Mouse (Mus musculus) stomach, postnatal 0 days (tissue): Measurements from ENCODE around the gene Tspo. TPM values are rescaled to one million over a fixed set of nuclear protein-coding genes. Genes with fewer than 3 reads are reported as not detected.

ENCODE experiments used
- ATAC-seq: fragments of 200-750 bp; cut with Nextera tagmentation; 2 replicates; pipeline ENCODE4 v1.8.0; 2017; ENCODE audit not compliant: low FRiP score, low TSS enrichment
- DNase-seq: peaks from one replicate; pipeline ENCODE4 v3.0.0-alpha.2; 2016; ENCODE audit warnings: low spot score
- H3K27ac ChIP-seq: fragments of 300-500 bp; sonication (generic); replicated peaks from 2 replicates; pipeline ENCODE4 v1.5.1; 2014; ENCODE audit warnings: mild to moderate bottlenecking, control low read depth
- H3K27me3 ChIP-seq: fragments of 300-500 bp; sonication (generic); 2 replicates; pipeline ENCODE4 v1.6.1; 2014; ENCODE audit warnings: low read length; ENCODE audit not compliant: control insufficient read depth, insufficient read depth
- H3K36me3 ChIP-seq: fragments of 300-500 bp; sonication (generic); 2 replicates; pipeline ENCODE4 v1.6.1; 2014; ENCODE audit warnings: low read length, mixed read lengths; ENCODE audit not compliant: control insufficient read depth, insufficient read depth
- H3K4me1 ChIP-seq: fragments of 300-500 bp; sonication (generic); replicated peaks from 2 replicates; pipeline ENCODE4 v1.6.1; 2014; ENCODE audit warnings: antibody characterized with exemption; ENCODE audit not compliant: control insufficient read depth, insufficient read depth
- H3K4me2 ChIP-seq: fragments of 300-500 bp; sonication (generic); replicated peaks from 2 replicates; pipeline ENCODE4 v1.6.1; 2014; ENCODE audit warnings: low read depth, mild to moderate bottlenecking, control low read depth, moderate library complexity
- H3K4me3 ChIP-seq: fragments of 300-500 bp; sonication (generic); 2 replicates; pipeline ENCODE4 v1.5.1; 2014; ENCODE audit warnings: low read depth, low read length, control low read depth
- H3K9ac ChIP-seq: fragments of 300-500 bp; sonication (generic); 2 replicates; pipeline ENCODE4 v1.6.1; 2014; ENCODE audit warnings: mild to moderate bottlenecking, low read length, control low read depth, mixed read lengths
- H3K9me3 ChIP-seq: fragments of 300-500 bp; sonication (generic); 2 replicates; pipeline ENCODE4 v1.6.1; 2016; ENCODE audit warnings: low read length; ENCODE audit not compliant: control insufficient read depth
- CTCF ChIP-seq: IDR thresholded peaks from 2 replicates; pipeline ENCODE4 v1.5.1; 2016; ENCODE audit warnings: antibody characterized with exemption, low read depth, mild to moderate bottlenecking, moderate library complexity
- EP300 ChIP-seq: optimal IDR thresholded peaks from 2 replicates; pipeline ENCODE3; 2016; ENCODE audit warnings: antibody characterized with exemption
- WGBS: fragments of 180-500 bp; shearing (Covaris S2); extraction: QIAGEN DNeasy Blood & Tissue Kit; methylation state at CpG from one replicate; pipeline ENCODE4 v1.1.7; 2014; 5-methylcytosine and 5-hydroxymethylcytosine counted together
- polyA plus RNA-seq: library from polyadenylated mRNA; unstranded; fragments of >200 nt; fragmentation: Nextera tagmentation; extraction: Ambion mirVana; gene quantifications from 2 replicates; pipeline ENCODE4 v1.2.1, GENCODE M21; 2015

Tspo gene
- polyA plus RNA-seq, 1 experiment from 2014 or later: 284 TPM

DNA sequence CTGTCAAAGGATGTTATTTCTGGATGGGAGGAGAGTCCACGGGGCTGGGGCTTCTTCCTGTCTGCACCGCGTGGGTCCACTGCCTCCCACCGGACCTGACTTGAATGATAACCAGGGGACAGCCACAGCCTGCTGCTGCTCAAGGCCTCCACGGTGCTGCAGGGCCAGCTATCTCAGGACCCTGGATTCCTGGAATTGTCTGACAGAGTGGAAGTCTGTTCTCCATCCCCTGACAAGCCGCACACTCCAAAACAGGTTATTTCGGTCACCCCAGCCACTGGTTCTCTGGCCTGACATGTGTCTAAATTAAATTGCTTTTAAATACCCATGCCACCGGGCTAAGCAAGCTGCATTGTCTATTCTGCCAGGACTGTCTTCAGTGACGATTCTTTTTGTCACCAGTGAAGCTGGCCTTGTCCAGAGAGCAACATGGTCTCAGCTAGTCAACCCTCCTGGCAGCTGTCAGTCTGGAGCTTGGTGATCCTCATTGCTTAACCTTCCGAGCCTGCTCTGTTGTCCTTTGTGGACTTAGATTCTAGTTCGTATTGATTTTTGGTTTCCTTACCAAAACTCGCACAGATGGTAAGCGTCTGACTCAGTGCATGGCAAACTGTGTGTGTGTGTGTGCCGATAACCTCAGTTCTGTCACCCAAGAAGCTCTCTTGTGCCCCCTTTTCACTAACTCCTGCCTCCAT, 39.6 kb upstream of the Tspo start:
- Histone ChIP-seq H3K4me1 (no peaks in the 10 kb centered on the region), H3K9ac (no peak overlapping the region), H3K36me3 (no peaks in the 10 kb centered on the region), H3K9me3 (no peaks in the 10 kb centered on the region), H3K27me3 (no peaks in the 10 kb centered on the region), H3K4me3 (no peak overlapping the region), H3K4me2 (no peak overlapping the region), H3K27ac (no peak overlapping the region)
- DNase-seq: no peak
- 59% methylated on average over 14 of the region's 14 CpGs for WGBS
- TF ChIP-seq CTCF (no peak), EP300 (no peak)
- no peak for ATAC-seq

- Histone ChIP-seq H3K27ac (no peak overlapping the region), H3K4me1 (no peaks in the 10 kb centered on the region), H3K9ac (no peak overlapping the region), H3K4me2 (no peak overlapping the region), H3K9me3 (no peaks in the 10 kb centered on the region), H3K4me3 (no peak overlapping the region), H3K36me3 (no peaks in the 10 kb centered on the region), H3K27me3 (no peaks in the 10 kb centered on the region)
- DNase-seq (no peak), ATAC-seq (no peak)
- WGBS: 81% methylated on average over 3 of the region's 3 CpGs
- TF ChIP-seq CTCF: no peak
These were observed 39.1 kb upstream of the Tspo start for GRCm38 (mm10) chr15:83524333-83524729.

DNA sequence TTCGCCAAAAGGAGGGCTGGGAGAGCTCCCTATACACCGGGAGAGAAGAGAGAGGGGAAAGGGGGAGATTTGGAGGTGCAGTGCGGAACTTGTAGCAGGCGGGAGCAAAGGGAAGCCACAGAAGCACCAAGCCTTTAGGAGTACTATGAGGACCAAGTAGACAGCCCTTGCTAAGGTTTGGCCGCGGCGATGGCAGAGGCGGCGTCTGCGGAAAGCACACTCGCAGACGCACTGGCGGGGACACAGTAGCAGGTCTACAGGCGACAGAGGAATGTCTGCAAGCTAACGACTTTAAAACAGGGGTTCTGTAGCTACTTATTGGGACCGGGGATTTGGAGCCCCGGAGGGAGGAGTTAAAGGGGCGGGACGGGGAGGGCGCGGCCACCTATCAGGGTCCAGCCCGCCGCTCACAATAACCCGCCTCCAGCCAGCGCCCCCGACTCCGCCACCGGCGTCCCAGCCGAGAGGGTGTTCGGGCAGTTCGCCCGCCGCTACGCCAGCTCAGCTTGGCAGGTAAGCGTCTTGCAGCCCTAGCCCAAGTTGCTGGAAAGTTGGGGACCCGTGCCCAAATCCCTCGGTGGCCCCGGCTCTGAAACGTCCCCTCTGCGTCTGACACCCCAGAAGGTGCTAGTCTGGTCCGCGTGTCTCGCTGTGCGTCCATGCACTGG, 36.8 kb upstream of the Tspo start, which contains the start of gene Bik:
Bik (plus strand) TSS at position 439 of the 668 bp plus-strand sequence.
- Histone ChIP-seq H3K4me2 (peak within 1 kb of the TSS; percentile 90), H3K9me3 (no peaks in the 10 kb centered on the region), H3K9ac (peak within 1 kb of the TSS; percentile 63), H3K4me3 (peak within 1 kb of the TSS; percentile 49), H3K4me1 (no peaks in the 10 kb centered on the region; the same call in 1 of the 2 replicates), H3K27me3 (no peaks in the 10 kb centered on the region), H3K27ac (no peak within 1 kb of the TSS), H3K36me3 (no peaks in the 10 kb centered on the region)
- no peak for TF ChIP-seq EP300
- no peak for TF ChIP-seq CTCF
- DNase-seq: peak; percentile 68
- WGBS: under 1% methylated on average over 45 of the region's 45 CpGs
- ATAC-seq: peak; percentile 20

DNA sequence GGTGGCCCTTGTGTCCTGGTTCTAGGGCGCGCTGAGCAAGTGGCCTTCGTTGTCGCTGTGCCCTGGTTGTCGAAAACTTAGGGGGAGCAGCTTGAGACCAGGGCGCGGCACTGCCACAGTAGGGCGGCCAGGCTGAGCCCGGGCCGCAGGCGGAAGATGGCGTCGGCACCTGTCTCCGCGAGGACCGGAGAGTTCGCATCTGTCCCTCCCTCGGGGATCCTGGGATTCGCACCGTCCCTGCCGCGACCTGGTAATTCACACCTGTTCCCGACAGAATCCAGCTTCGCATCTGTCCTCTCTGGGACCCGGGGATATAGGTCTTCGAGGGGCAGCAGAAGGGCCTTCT, 36.3 kb upstream of the Tspo start:
- peak overlapping the region; percentile 49 for H3K4me3 ChIP-seq
- peak; percentile 19; the same call in 1 of the 2 replicates for ATAC-seq
- 3% methylated on average over 26 of the region's 26 CpGs for WGBS
- DNase-seq: peak; percentile 41
- H3K4me1 ChIP-seq: no peaks in the 10 kb centered on the region; the same call in 1 of the 2 replicates
- H3K4me2 ChIP-seq: peak overlapping the region; percentile 90
- H3K9ac ChIP-seq: peak overlapping the region; percentile 63
- no peaks in the 10 kb centered on the region for H3K9me3 ChIP-seq
- H3K36me3 ChIP-seq: no peaks in the 10 kb centered on the region
- H3K27ac ChIP-seq: no peak overlapping the region
- no peaks in the 10 kb centered on the region for H3K27me3 ChIP-seq
- TF ChIP-seq EP300: no peak
- TF ChIP-seq CTCF: no peak

- TF ChIP-seq CTCF: no peak
- no peak for TF ChIP-seq EP300
These were observed 35.6 kb upstream of the Tspo start for GRCm38 (mm10) chr15:83527747-83528146.

GRCm38 (mm10) chr15:83528892-83529291, 34.5 kb upstream of the Tspo start:
- ATAC-seq (no peak), DNase-seq (no peak)
- Histone ChIP-seq H3K4me2 (no peak overlapping the region), H3K27me3 (no peaks in the 10 kb centered on the region), H3K4me1 (no peaks in the 10 kb centered on the region; the same call in 1 of the 2 replicates), H3K27ac (0 out of 2 replicates have a peak overlapping the region, but pooled peaks have one; percentile 40), H3K9me3 (no peaks in the 10 kb centered on the region), H3K9ac (no peak overlapping the region), H3K36me3 (no peaks in the 10 kb centered on the region), H3K4me3 (no peak overlapping the region)
- no peak for TF ChIP-seq EP300
- 55% methylated on average over 4 of the region's 4 CpGs for WGBS

More at GRCm38 (mm10) chr15:83527747-83528146, 35.6 kb upstream of the Tspo start:
- Histone ChIP-seq H3K27ac (no peak overlapping the region), H3K36me3 (no peaks in the 10 kb centered on the region), H3K4me2 (peak overlapping the region; percentile 90), H3K9me3 (no peaks in the 10 kb centered on the region), H3K9ac (no peak overlapping the region), H3K4me1 (no peaks in the 10 kb centered on the region; the same call in 1 of the 2 replicates), H3K4me3 (0 out of 2 replicates have a peak overlapping the region, but pooled peaks have one; percentile 49), H3K27me3 (no peaks in the 10 kb centered on the region)
- ATAC-seq (no peak), DNase-seq (no peak)
- 74% methylated on average over 2 of the region's 2 CpGs for WGBS
